Mouse (Mus musculus) liver, adult 2 months (tissue): ENCODE data around the gene Zfp358. TPM values are rescaled to one million over a fixed set of nuclear protein-coding genes. Genes with fewer than 3 reads are reported as not detected.

Source experiments
- DNase-seq: peaks from one replicate; pipeline ENCODE4 v3.0.0-alpha.2; 2011; ENCODE audit warnings: low read depth, low spot score; ENCODE audit errors: extremely low read depth
- H3K27ac ChIP-seq: fragments of 200-500 bp; replicated peaks from 2 replicates; pipeline ENCODE4 v1.5.1; 2012; ENCODE audit warnings: low read depth, mild to moderate bottlenecking, control low read depth, inconsistent platforms, low read length; ENCODE audit not compliant: insufficient read depth
- H3K27me3 ChIP-seq: fragments of 200-500 bp; 2 replicates; pipeline ENCODE4 v1.6.1; 2012; ENCODE audit warnings: mild to moderate bottlenecking, moderate library complexity, low read length, inconsistent platforms; ENCODE audit not compliant: control insufficient read depth, insufficient read depth
- H3K36me3 ChIP-seq: fragments of 200-500 bp; 2 replicates; pipeline ENCODE4 v1.6.1; 2012; ENCODE audit warnings: low read length, inconsistent platforms; ENCODE audit not compliant: control insufficient read depth, insufficient read depth
- H3K4me1 ChIP-seq: fragments of 200-500 bp; 2 replicates; pipeline ENCODE4 v1.6.1; 2011; ENCODE audit warnings: low read length; ENCODE audit not compliant: control insufficient read depth, insufficient read depth
- H3K4me3 ChIP-seq: fragments of 200-500 bp; 2 replicates; pipeline ENCODE4 v1.5.1; 2011; ENCODE audit warnings: low read depth, mild to moderate bottlenecking, control low read depth, low read length, moderate library complexity; ENCODE audit not compliant: insufficient read depth
- H3K79me2 ChIP-seq: fragments of 200-500 bp; 2 replicates; pipeline ENCODE4 v1.6.1; 2012; ENCODE audit warnings: inconsistent platforms, mild to moderate bottlenecking, low read length, moderate library complexity; ENCODE audit not compliant: control insufficient read depth, insufficient read depth
- H3K9ac ChIP-seq: fragments of 200-500 bp; 2 replicates; pipeline ENCODE4 v1.6.1; 2012; ENCODE audit warnings: low read depth, mild to moderate bottlenecking, control low read depth, inconsistent platforms, low read length
- CTCF ChIP-seq: fragments of 200-500 bp; IDR thresholded peaks from 2 replicates; pipeline ENCODE4 v1.5.1; 2011; ENCODE audit warnings: low read depth, low read length, control low read depth
- POLR2A ChIP-seq: fragments of 200-500 bp; IDR thresholded peaks from 2 replicates; pipeline ENCODE4 v1.6.1; 2011; ENCODE audit warnings: low read length, control low read depth; ENCODE audit not compliant: insufficient read depth; ENCODE audit errors: extremely low read depth
- WGBS: fragments of 180-500 bp; shearing (Covaris S2); methylation state at CpG from one replicate; pipeline ENCODE4 v1.1.7; 2018; 5-methylcytosine and 5-hydroxymethylcytosine counted together
- polyA plus RNA-seq: library from polyadenylated mRNA; depleted of rRNA; stranded (reverse); fragments of >200 nt; gene quantifications from 2 replicates; pipeline ENCODE4 v1.2.3, GENCODE M21; 2012
- total RNA-seq: library from RNA; depleted of rRNA; stranded (reverse); fragments of >200 nt; gene quantifications from 2 replicates; pipeline ENCODE4 v1.2.3, GENCODE M21; 2014

The Zfp358 gene
- total and polyA plus RNA-seq, 2 experiments: 2.7 to 25.9 TPM

DNA sequence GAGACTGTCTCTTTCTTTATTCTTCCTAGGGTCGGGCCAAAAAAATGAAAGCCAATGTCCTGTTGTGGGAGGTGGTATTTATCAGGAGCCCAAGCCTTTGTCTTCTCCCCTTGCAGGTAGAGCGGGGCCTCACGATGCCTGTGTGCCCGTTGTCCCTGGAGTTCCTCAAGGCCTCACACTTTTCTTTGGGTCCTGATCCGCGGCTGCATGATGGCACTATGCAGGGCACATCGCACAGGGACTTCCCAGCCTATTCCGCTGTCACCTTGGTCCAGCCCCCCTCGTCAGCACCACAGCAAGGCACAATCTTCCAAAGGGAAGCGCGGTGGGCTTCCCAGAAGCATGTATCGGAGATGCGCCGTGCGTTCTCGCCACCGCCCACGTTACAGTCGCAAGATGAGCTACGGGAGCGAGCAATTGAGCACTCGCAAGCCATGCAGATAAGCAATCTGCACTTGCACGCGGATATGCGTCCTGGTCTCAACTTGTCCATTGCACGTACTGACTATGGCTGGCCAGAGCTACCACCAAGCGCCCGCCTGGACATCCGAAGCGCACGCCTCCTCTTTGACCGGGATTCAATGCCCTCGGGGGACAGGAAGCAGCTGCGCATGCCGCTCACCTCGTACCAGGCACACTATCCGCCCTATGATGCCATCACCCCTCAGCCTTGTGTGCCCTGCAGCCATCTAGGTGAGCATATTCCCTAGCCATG, 17.1 kb upstream of the Zfp358 start:
- TF ChIP-seq CTCF (no peak), POLR2A (no peak)
- Histone ChIP-seq H3K4me1 (peaks cover 4% of the 10 kb centered on the region; the same call in 1 of the 2 replicates), H3K79me2 (no peaks in the 10 kb centered on the region), H3K27ac (no peak overlapping the region), H3K36me3 (no peaks in the 10 kb centered on the region), H3K27me3 (no peaks in the 10 kb centered on the region), H3K4me3 (no peak overlapping the region), H3K9ac (no peak overlapping the region)
- DNase-seq: no peak
- WGBS: 49% methylated on average over 37 of the region's 37 CpGs

DNA sequence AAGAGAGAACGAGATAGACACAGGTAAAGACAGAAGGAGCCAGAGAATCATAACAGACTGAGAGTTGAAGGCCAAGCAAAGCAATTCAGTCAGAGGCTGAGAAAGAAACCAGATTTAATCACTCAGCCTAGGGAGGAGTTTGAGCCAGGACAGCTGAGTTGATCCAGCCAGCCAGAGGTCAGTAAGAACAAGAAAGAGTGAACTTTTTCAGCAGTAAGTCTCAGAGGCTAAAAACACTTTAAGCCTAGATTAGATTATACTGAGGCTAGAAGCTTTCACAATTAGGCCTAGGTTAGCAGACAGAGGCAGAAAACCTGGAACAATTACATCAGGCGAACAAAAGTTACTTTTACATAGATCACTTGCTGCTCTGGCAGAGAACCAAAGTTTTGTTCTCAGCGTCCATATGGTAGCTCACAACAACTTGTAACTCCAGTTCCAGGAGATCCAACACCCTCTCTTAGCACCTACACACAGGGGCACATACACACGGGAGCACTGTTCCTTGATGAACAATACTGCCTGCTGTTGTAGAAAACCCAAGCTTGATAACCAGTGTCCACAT, 12.6 kb upstream of the Zfp358 start:
- H3K79me2 ChIP-seq: no peaks in the 10 kb centered on the region
- TF ChIP-seq POLR2A: no peak
- TF ChIP-seq CTCF: no peak
- 72% methylated on average over 4 of the region's 4 CpGs for WGBS
- H3K27me3 ChIP-seq: no peaks in the 10 kb centered on the region
- no peak overlapping the region for H3K9ac ChIP-seq
- no peak overlapping the region for H3K4me3 ChIP-seq
- no peak overlapping the region for H3K27ac ChIP-seq
- no peaks in the 10 kb centered on the region for H3K36me3 ChIP-seq
- no peaks in the 10 kb centered on the region; the same call in 1 of the 2 replicates for H3K4me1 ChIP-seq
- DNase-seq: no peak

DNA sequence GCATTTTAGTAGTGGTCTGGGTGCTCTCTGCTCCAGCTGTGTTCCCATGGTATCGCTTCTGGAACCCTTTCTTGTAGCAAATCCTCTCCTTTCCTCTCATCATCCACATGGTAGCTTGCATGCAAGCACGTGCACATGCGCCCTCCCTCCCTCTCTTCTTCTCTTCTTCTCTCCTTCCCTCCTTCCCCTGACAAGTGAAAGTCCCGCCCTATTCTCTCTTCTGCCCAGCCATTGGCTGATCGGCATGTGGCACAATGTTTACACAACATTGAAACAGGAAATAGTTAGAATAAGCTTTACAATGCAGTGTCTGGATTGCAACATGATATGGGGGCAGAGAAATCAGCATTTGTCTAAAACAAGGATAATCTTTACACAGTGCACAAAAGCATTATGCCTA, 11.3 kb upstream of the Zfp358 start:
- H3K27me3 ChIP-seq: no peaks in the 10 kb centered on the region
- no peak overlapping the region for H3K27ac ChIP-seq
- H3K4me1 ChIP-seq: no peaks in the 10 kb centered on the region; the same call in 1 of the 2 replicates
- no peak overlapping the region for H3K9ac ChIP-seq
- H3K4me3 ChIP-seq: no peak overlapping the region
- no peak for DNase-seq
- no peak for TF ChIP-seq POLR2A
- no peaks in the 10 kb centered on the region for H3K36me3 ChIP-seq
- no peaks in the 10 kb centered on the region for H3K79me2 ChIP-seq
- 65% methylated on average over 5 of the region's 5 CpGs for WGBS

DNA sequence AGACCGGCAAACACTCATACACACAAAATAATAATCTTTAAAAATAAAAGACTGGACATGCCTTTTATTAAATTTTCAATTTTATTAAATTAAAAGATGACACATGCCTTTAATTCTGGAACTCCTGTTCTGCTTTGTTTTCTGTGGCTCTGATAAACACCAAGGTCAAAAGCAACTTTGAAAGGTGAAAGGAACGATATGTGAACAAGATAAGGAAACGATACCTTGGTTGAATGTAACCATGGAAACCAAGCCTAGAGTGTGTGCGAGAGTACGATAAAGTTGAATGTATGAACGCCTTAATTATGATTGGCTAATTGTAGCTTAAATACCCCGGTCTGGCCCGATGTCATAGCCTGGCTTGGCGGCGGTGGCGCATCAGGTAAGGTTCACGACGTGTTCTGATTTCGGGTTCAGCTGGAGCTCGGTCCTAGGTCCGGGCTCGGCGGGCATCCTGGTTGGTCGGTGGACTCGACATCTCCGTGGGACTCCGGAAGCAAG, 10.6 kb upstream of the Zfp358 start:
- Histone ChIP-seq H3K27me3 (no peaks in the 10 kb centered on the region), H3K9ac (no peak overlapping the region), H3K4me3 (no peak overlapping the region), H3K4me1 (no peaks in the 10 kb centered on the region; the same call in 1 of the 2 replicates), H3K27ac (no peak overlapping the region), H3K36me3 (no peaks in the 10 kb centered on the region), H3K79me2 (no peaks in the 10 kb centered on the region)
- TF ChIP-seq CTCF (no peak), POLR2A (no peak)
- 87% methylated on average over 22 of the region's 22 CpGs for WGBS
- no peak for DNase-seq

DNA sequence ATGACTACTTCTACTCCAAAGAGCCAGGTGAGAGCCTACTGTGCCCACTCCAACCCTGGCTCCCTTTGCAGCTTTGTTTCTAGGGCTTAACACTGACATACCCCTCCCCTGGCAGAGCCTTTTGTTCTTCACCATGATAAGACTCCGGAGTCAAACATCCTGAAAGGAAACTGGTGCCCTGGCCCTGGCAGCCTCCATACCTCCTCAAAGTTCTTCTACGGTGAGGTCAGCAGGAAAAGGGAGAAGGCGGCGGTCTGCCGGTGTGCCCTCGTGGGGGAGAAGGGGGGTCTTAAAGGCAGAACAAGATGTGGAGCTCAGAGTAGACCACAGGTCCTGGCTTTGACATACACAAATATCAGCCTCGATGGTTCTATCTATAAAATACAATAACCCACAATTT, 9.4 kb upstream of the Zfp358 start:
- 68% methylated on average over 7 of the region's 7 CpGs for WGBS
- H3K27ac ChIP-seq: no peak overlapping the region

DNA sequence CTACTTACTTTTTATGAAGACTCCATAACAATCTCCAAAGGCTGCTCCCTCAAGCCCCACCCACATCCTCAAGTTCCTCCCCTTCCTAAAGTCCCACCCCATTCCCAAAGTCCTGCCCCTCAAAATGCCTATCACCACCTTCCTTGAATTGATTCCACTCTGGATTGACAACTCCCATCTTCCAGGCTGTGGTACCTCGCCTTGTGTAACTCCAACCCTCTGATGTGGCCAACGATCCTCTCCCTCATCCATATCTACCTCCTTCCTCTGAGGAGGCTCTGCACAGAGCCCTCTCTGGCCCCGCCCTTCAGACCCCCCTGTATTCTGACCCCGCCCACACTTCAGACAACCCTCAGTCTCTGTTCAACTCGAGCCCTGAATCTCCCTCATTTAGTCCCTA, 7.7 kb upstream of the Zfp358 start:
- Histone ChIP-seq H3K27me3 (no peaks in the 10 kb centered on the region), H3K79me2 (no peaks in the 10 kb centered on the region), H3K4me1 (no peaks in the 10 kb centered on the region; the same call in 1 of the 2 replicates), H3K9ac (no peak overlapping the region), H3K36me3 (no peaks in the 10 kb centered on the region), H3K4me3 (no peak overlapping the region), H3K27ac (no peak overlapping the region)
- TF ChIP-seq CTCF (no peak), POLR2A (no peak)
- WGBS: 53% methylated on average over 5 of the region's 5 CpGs
- no peak for DNase-seq

More for the DNA sequence above, 9.4 kb upstream of the Zfp358 start:
- no peak for TF ChIP-seq POLR2A
- TF ChIP-seq CTCF: no peak
- Histone ChIP-seq H3K79me2 (no peaks in the 10 kb centered on the region), H3K4me1 (no peaks in the 10 kb centered on the region; the same call in 1 of the 2 replicates), H3K27me3 (no peaks in the 10 kb centered on the region), H3K9ac (no peak overlapping the region), H3K4me3 (no peak overlapping the region), H3K36me3 (no peaks in the 10 kb centered on the region)
- DNase-seq: no peak
